Mouse (Mus musculus): ENCODE measurements around the gene Ralgps1.

- TF ChIP-seq CTCF (IDR thresholded peaks at IDR 0.05; ENCODE audit: borderline replicate concordance, extremely low read depth, insufficient read depth, insufficient read length) (no peak), POLR2A (IDR thresholded peaks at IDR 0.05; ENCODE audit: borderline replicate concordance, extremely low read depth, insufficient read depth, insufficient read length, poor library complexity, severe bottlenecking) (no peak)
Measured at GRCm38 (mm10) chr2:33319455-33319854, 51.8 kb downstream of the Ralgps1 start.
